Comparison of ENCODE assay signal across 8 mouse cellular contexts in the genomic region with DNA sequence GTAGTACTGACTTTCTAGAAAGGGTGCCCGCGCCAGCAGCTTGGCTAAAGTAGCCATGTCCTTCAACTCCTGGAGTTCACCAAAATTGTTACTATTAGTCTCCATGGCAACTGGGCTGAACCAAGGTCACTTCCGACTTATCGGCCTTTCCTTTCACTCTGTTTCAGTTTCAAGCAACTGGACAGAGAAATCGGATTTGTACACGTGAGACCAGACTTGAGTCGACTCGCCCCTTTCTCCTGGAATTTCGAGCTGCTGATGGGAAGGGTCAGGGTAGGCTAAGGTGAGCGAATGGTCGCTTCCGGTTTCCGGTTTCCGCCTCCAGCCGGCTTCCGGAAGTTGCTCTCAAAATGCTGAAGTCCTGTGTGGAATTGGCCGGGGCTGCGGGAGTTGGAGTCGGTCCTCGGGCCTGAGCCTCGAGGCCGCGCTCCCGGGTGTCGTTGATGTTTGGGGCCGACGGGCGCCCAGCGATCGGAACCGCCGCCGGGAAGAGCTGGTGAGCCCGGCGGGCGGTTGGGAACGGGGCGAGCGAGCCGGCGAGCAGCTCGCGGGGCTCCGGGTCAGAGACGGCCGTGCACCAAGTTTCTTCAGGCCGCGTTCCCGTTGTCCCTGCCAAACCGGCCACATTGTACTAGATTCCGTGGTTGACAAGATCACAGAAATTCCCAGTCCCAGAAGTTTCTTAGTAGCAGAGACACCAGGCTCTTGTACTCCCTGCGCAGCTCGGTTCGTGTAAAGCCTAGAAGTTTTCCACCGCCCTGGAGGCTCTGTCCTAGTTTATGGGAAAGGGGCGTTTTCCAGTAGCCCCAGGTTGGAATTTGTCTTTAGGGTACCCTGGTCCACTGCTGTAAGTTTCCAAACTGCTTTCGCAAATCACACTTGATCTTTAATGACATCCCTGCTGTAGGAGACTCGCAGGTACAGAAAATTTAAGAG. TPM values are rescaled to one million over a fixed set of nuclear protein-coding genes. Genes with fewer than 3 reads are reported as not detected.
DNase-seq lines count a peak whose midpoint lies in the region; ATAC-seq and TF ChIP-seq lines count a peak whose summit lies in the region.

A gene (minus strand): TSS at position 285 of the 936 bp plus-strand sequence.
A gene (plus strand): TSS at position 328 of the 936 bp plus-strand sequence.

- H3K4me1 ChIP-seq in embryonic facial prominence, embryonic 12.5 days: peaks cover 3% of the 10 kb centered on the region; the same call in 1 of the 2 replicates
- no peaks in the 10 kb centered on the region for H3K4me1 ChIP-seq in kidney, adult 2 months (ENCODE audit: control insufficient read depth, insufficient read depth, low read length)
- H3K4me1 ChIP-seq in limb, embryonic 13.5 days: peaks cover 10% of the 10 kb centered on the region
- peaks cover 5% of the 10 kb centered on the region for H3K4me1 ChIP-seq in midbrain, embryonic 16.5 days (ENCODE audit: control insufficient read depth, insufficient read depth, low read length)

- H3K36me3 ChIP-seq in embryonic facial prominence, embryonic 12.5 days: no peaks in the 10 kb centered on the region
- H3K36me3 ChIP-seq in kidney, adult 2 months (ENCODE audit: control insufficient read depth, insufficient read depth, low read length): no peaks in the 10 kb centered on the region
- H3K36me3 ChIP-seq in limb, embryonic 13.5 days: no peaks in the 10 kb centered on the region; the same call in 1 of the 2 replicates
- H3K36me3 ChIP-seq in midbrain, embryonic 16.5 days (ENCODE audit: control insufficient read depth, insufficient read depth, low read length): no peaks in the 10 kb centered on the region

- no peak for TF ChIP-seq CTCF in kidney, adult 2 months (conservative IDR thresholded peaks at IDR 0.05; ENCODE audit: insufficient read depth, insufficient read length, low read depth, low read length)

- TF ChIP-seq POLR2A in kidney, adult 2 months (IDR thresholded peaks at IDR 0.05; ENCODE audit: low read depth, low read length): no peak

- peak within 1 kb of the TSS; percentile 81 for H3K4me2 ChIP-seq in embryonic facial prominence, embryonic 12.5 days (replicated peaks)
- H3K4me2 ChIP-seq in limb, embryonic 13.5 days (replicated peaks): peak within 1 kb of the TSS; percentile 75
- peak within 1 kb of the TSS; percentile 93 for H3K4me2 ChIP-seq in midbrain, embryonic 16.5 days (ENCODE audit: low read length)

- peak; percentile 77; the same call in 1 of the 2 replicates for ATAC-seq in embryonic facial prominence, embryonic 12.5 days (ENCODE audit: insufficient number of reproducible peaks, insufficient read depth, low FRiP score, low TSS enrichment)
- ATAC-seq in limb, embryonic 13.5 days (ENCODE audit: low FRiP score, low read depth): peak; percentile 92
- peak; percentile 92 for ATAC-seq in midbrain, embryonic 16.5 days

- whole genome bisulfite sequencing in embryonic facial prominence, embryonic 12.5 days: under 1% methylated on average over 58 of the region's 58 CpGs
- under 1% methylated on average over 58 of the region's 58 CpGs for WGBS in kidney, adult 2 months
- 1% methylated on average over 58 of the region's 58 CpGs for WGBS in limb, embryonic 13.5 days
- 1% methylated on average over 58 of the region's 58 CpGs for WGBS in midbrain, embryonic 16.5 days

- H3K4me3 ChIP-seq in embryonic facial prominence, embryonic 12.5 days: peak within 1 kb of the TSS; percentile 85
- H3K4me3 ChIP-seq in kidney, adult 2 months (ENCODE audit: insufficient read depth, low read depth, low read length): peak within 1 kb of the TSS; percentile 84
- peak within 1 kb of the TSS; percentile 88 for H3K4me3 ChIP-seq in limb, embryonic 13.5 days
- H3K4me3 ChIP-seq in midbrain, embryonic 16.5 days (ENCODE audit: low read depth, low read length): peak within 1 kb of the TSS; percentile 62

- no peaks in the 10 kb centered on the region for H3K27me3 ChIP-seq in embryonic facial prominence, embryonic 12.5 days
- no peaks in the 10 kb centered on the region for H3K27me3 ChIP-seq in kidney, adult 2 months (replicated peaks; ENCODE audit: control insufficient read depth, insufficient read depth, low read length)
- no peaks in the 10 kb centered on the region for H3K27me3 ChIP-seq in limb, embryonic 13.5 days
- H3K27me3 ChIP-seq in midbrain, embryonic 16.5 days (ENCODE audit: control insufficient read depth, insufficient read depth, low read depth, low read length): no peaks in the 10 kb centered on the region

- H3K9me3 ChIP-seq in embryonic facial prominence, embryonic 12.5 days: no peaks in the 10 kb centered on the region
- no peaks in the 10 kb centered on the region for H3K9me3 ChIP-seq in limb, embryonic 13.5 days
- no peaks in the 10 kb centered on the region for H3K9me3 ChIP-seq in midbrain, embryonic 16.5 days (replicated peaks; ENCODE audit: control insufficient read depth, low read length, poor library complexity, severe bottlenecking)

- peak; percentile 80 for DNase-seq in 3134 (ENCODE audit: extremely low read depth, insufficient read length, low spot score)
- peak; percentile 77 for DNase-seq in adrenal gland, postnatal 25 days
- peak; percentile 86 to 87 for DNase-seq in heart, adult 18-20 months
- DNase-seq in kidney, adult 2 months: peak; percentile 91
- DNase-seq in spleen, postnatal 10 days (ENCODE audit: low spot score in 2 of 2): peak; percentile 60 to 76

- peak within 1 kb of the TSS; percentile 81 for H3K27ac ChIP-seq in embryonic facial prominence, embryonic 12.5 days
- H3K27ac ChIP-seq in kidney, adult 2 months (ENCODE audit: insufficient read depth, low read depth, low read length): peak within 1 kb of the TSS; percentile 96
- peak within 1 kb of the TSS; percentile 70 for H3K27ac ChIP-seq in limb, embryonic 13.5 days
- H3K27ac ChIP-seq in midbrain, embryonic 16.5 days (ENCODE audit: low read length): peak within 1 kb of the TSS; percentile 85

- H3K9ac ChIP-seq in embryonic facial prominence, embryonic 12.5 days: peak within 1 kb of the TSS; percentile 86
- peak within 1 kb of the TSS; percentile 89 for H3K9ac ChIP-seq in limb, embryonic 13.5 days
- peak within 1 kb of the TSS; percentile 74 for H3K9ac ChIP-seq in midbrain, embryonic 16.5 days (ENCODE audit: low read depth, low read length)

RNA-seq across cellular contexts. Expression of the first gene that starts in this region (rescaled TPM):
- 1.3 TPM in 2 replicates for total RNA-seq in adrenal gland, postnatal 25 days (2021)
- 1.2 and 1.6 TPM in 2 replicates for polyA plus RNA-seq in embryonic facial prominence, embryonic 12.5 days (2016; fragmentation: Nextera tagmentation; extraction: Ambion mirVana)
- under 1 TPM; 0.67 to 0.95 TPM for total RNA-seq in heart, adult 18-20 months (2021)
- polyA plus RNA-seq in kidney, adult 2 months (2012; rRNA removed): 1.6 and 2.6 TPM in 2 replicates
- 0.52 and 0.74 TPM in 2 replicates for polyA plus RNA-seq in limb, embryonic 13.5 days (2015; fragmentation: Nextera tagmentation; extraction: Ambion mirVana)
- 2.4 and 2.5 TPM in 2 replicates for polyA plus RNA-seq in midbrain, embryonic 16.5 days (2015; fragmentation: Nextera tagmentation; extraction: Ambion mirVana)

RNA-seq across cellular contexts. Expression of the second gene that starts in this region (rescaled TPM):
- total RNA-seq in adrenal gland, postnatal 25 days (2021): 26.0 and 29.4 TPM in 2 replicates
- 26.2 and 29.1 TPM in 2 replicates for polyA plus RNA-seq in embryonic facial prominence, embryonic 12.5 days (2016; fragmentation: Nextera tagmentation; extraction: Ambion mirVana)
- 10 to 100 TPM in 1 of 2 experiments, 1 to 10 TPM in 1; 8.5 to 10.6 TPM for total RNA-seq in heart, adult 18-20 months (2021)
- polyA plus RNA-seq in kidney, adult 2 months (2012; rRNA removed): 8.0 and 9.0 TPM in 2 replicates
- polyA plus RNA-seq in limb, embryonic 13.5 days (2015; fragmentation: Nextera tagmentation; extraction: Ambion mirVana): 21.9 and 24.3 TPM in 2 replicates
- 19.5 and 19.8 TPM in 2 replicates for polyA plus RNA-seq in midbrain, embryonic 16.5 days (2015; fragmentation: Nextera tagmentation; extraction: Ambion mirVana)

Comparison
In these comparisons a context has a peak if more than half of its experiments do, and no peak if none do; other contexts are left out.
1. Peak in every context shown above with its lines: DNase-seq, ATAC-seq, H3K4me3 ChIP-seq and H3K27ac ChIP-seq.